Mouse (Mus musculus): ENCODE measurements around the gene Dhrs2. TPM values are rescaled to one million over a fixed set of nuclear protein-coding genes. Genes with fewer than 3 reads are reported as not detected.

Dhrs2 gene
- not detected in 2 replicates for polyA plus RNA-seq (2016; fragmentation: Nextera tagmentation; extraction: Ambion mirVana)

- no peaks in the 10 kb centered on the region for H3K4me1 ChIP-seq (replicated peaks)
- H3K9me3 ChIP-seq (replicated peaks) = no peaks in the 10 kb centered on the region
- H3K36me3 ChIP-seq = no peaks in the 10 kb centered on the region
- no peak for ATAC-seq (ENCODE audit: insufficient number of reproducible peaks, low FRiP score)
- H3K4me3 ChIP-seq = no peak within 1 kb of the TSS
- peaks cover 5% of the 10 kb centered on the region for H3K27me3 ChIP-seq (replicated peaks)
- no peak within 1 kb of the TSS for H3K27ac ChIP-seq (ENCODE audit: poor library complexity, severe bottlenecking)
- no peak within 1 kb of the TSS for H3K9ac ChIP-seq
- no peak within 1 kb of the TSS for H3K4me2 ChIP-seq
- WGBS = 72% methylated on average over 9 of the region's 9 CpGs
Measured at GRCm38 (mm10) chr14:55221707-55222106, at the start of gene Dhrs2. Gene Dhrs2, plus strand, starts transcription at chr14:55222007.

GRCm38 (mm10) chr14:55174164-55174563, 47.6 kb upstream of the Dhrs2 start:
- ATAC-seq (ENCODE audit: insufficient number of reproducible peaks, low FRiP score) = no peak
- 56% methylated on average over 6 of the region's 6 CpGs for WGBS

GRCm38 (mm10) chr14:55177274-55177673, 44.5 kb upstream of the Dhrs2 start:
- Histone ChIP-seq H3K9ac (no peak overlapping the region), H3K4me1 (replicated peaks) (peaks cover 7% of the 10 kb centered on the region), H3K27me3 (replicated peaks) (peaks cover 12% of the 10 kb centered on the region; the same call in 1 of the 2 replicates), H3K27ac (ENCODE audit: poor library complexity, severe bottlenecking) (no peak overlapping the region), H3K4me2 (no peak overlapping the region), H3K9me3 (replicated peaks) (no peaks in the 10 kb centered on the region), H3K4me3 (no peak overlapping the region), H3K36me3 (no peaks in the 10 kb centered on the region)
- ATAC-seq (ENCODE audit: insufficient number of reproducible peaks, low FRiP score) = no peak
- 37% methylated on average over 5 of the region's 5 CpGs for WGBS

More at GRCm38 (mm10) chr14:55174164-55174563, 47.6 kb upstream of the Dhrs2 start:
- Histone ChIP-seq H3K4me2 (no peak overlapping the region), H3K9me3 (replicated peaks) (no peaks in the 10 kb centered on the region), H3K4me1 (replicated peaks) (no peaks in the 10 kb centered on the region; the same call in 1 of the 2 replicates), H3K4me3 (no peak overlapping the region), H3K27me3 (replicated peaks) (peaks cover 9% of the 10 kb centered on the region), H3K27ac (ENCODE audit: poor library complexity, severe bottlenecking) (no peak overlapping the region), H3K9ac (no peak overlapping the region), H3K36me3 (no peaks in the 10 kb centered on the region)

- ATAC-seq (ENCODE audit: insufficient number of reproducible peaks, low FRiP score) = no peak
- WGBS = 30% methylated on average over 3 of the region's 3 CpGs
- peaks cover 7% of the 10 kb centered on the region for H3K4me1 ChIP-seq (replicated peaks)
- H3K9ac ChIP-seq = no peak overlapping the region
- H3K4me3 ChIP-seq = no peak overlapping the region
- H3K4me2 ChIP-seq = no peak overlapping the region
- H3K36me3 ChIP-seq = no peaks in the 10 kb centered on the region
- H3K9me3 ChIP-seq (replicated peaks) = peaks cover 3% of the 10 kb centered on the region; the same call in 1 of the 2 replicates
- no peak overlapping the region for H3K27ac ChIP-seq (ENCODE audit: poor library complexity, severe bottlenecking)
- H3K27me3 ChIP-seq (replicated peaks) = peaks cover 12% of the 10 kb centered on the region; the same call in 1 of the 2 replicates
Measured at GRCm38 (mm10) chr14:55180951-55181350, 40.9 kb upstream of the Dhrs2 start.

- H3K27ac ChIP-seq (ENCODE audit: poor library complexity, severe bottlenecking) = no peak overlapping the region
- ATAC-seq (ENCODE audit: insufficient number of reproducible peaks, low FRiP score) = no peak
- 94% methylated on average over 3 of the region's 3 CpGs for WGBS
- H3K9ac ChIP-seq = no peak overlapping the region
- H3K27me3 ChIP-seq (replicated peaks) = peaks cover 20% of the 10 kb centered on the region; the same call in 1 of the 2 replicates
- no peaks in the 10 kb centered on the region for H3K36me3 ChIP-seq
- H3K4me2 ChIP-seq = no peak overlapping the region
- no peak overlapping the region for H3K4me3 ChIP-seq
- peaks cover 6% of the 10 kb centered on the region; the same call in 1 of the 2 replicates for H3K9me3 ChIP-seq (replicated peaks)
- peaks cover 7% of the 10 kb centered on the region for H3K4me1 ChIP-seq (replicated peaks)
Measured at GRCm38 (mm10) chr14:55183231-55183630, 38.6 kb upstream of the Dhrs2 start.

- H3K4me3 ChIP-seq = no peak overlapping the region
Measured at GRCm38 (mm10) chr14:55184640-55185145, 37.1 kb upstream of the Dhrs2 start.

GRCm38 (mm10) chr14:55188491-55188890, 33.3 kb upstream of the Dhrs2 start:
- Histone ChIP-seq H3K4me2 (no peak overlapping the region), H3K27me3 (replicated peaks) (peaks cover 27% of the 10 kb centered on the region), H3K27ac (ENCODE audit: poor library complexity, severe bottlenecking) (no peak overlapping the region), H3K9me3 (replicated peaks) (peaks cover 13% of the 10 kb centered on the region; the same call in 1 of the 2 replicates), H3K36me3 (no peaks in the 10 kb centered on the region), H3K4me1 (replicated peaks) (no peaks in the 10 kb centered on the region), H3K9ac (no peak overlapping the region), H3K4me3 (no peak overlapping the region)
- ATAC-seq (ENCODE audit: insufficient number of reproducible peaks, low FRiP score) = no peak
- WGBS = 34% methylated on average over 4 of the region's 4 CpGs

More at GRCm38 (mm10) chr14:55184640-55185145, 37.1 kb upstream of the Dhrs2 start:
- Histone ChIP-seq H3K27ac (ENCODE audit: poor library complexity, severe bottlenecking) (no peak overlapping the region), H3K4me1 (replicated peaks) (peaks cover 7% of the 10 kb centered on the region), H3K9me3 (replicated peaks) (peaks cover 6% of the 10 kb centered on the region; the same call in 1 of the 2 replicates), H3K4me2 (no peak overlapping the region), H3K27me3 (replicated peaks) (peaks cover 23% of the 10 kb centered on the region; the same call in 1 of the 2 replicates), H3K36me3 (no peaks in the 10 kb centered on the region), H3K9ac (no peak overlapping the region)
- 78% methylated on average over 3 of the region's 3 CpGs for WGBS
- ATAC-seq (ENCODE audit: insufficient number of reproducible peaks, low FRiP score) = no peak

- 41% methylated on average over 9 of the region's 9 CpGs for WGBS
- no peak for ATAC-seq (ENCODE audit: insufficient number of reproducible peaks, low FRiP score)
Measured at GRCm38 (mm10) chr14:55189351-55189769, 32.4 kb upstream of the Dhrs2 start.

GRCm38 (mm10) chr14:55193354-55193753, 28.5 kb upstream of the Dhrs2 start:
- Histone ChIP-seq H3K9ac (no peak overlapping the region), H3K27me3 (replicated peaks) (peaks cover 31% of the 10 kb centered on the region), H3K4me2 (no peak overlapping the region), H3K4me3 (no peak overlapping the region), H3K36me3 (no peaks in the 10 kb centered on the region), H3K4me1 (replicated peaks) (peaks cover 20% of the 10 kb centered on the region), H3K9me3 (replicated peaks) (0 out of 2 replicates have a peak, but pooled peaks cover 7% of the 10 kb centered on the region), H3K27ac (ENCODE audit: poor library complexity, severe bottlenecking) (no peak overlapping the region)
- no peak for ATAC-seq (ENCODE audit: insufficient number of reproducible peaks, low FRiP score)
- WGBS = 79% methylated on average over 8 of the region's 8 CpGs

More at GRCm38 (mm10) chr14:55189351-55189769, 32.4 kb upstream of the Dhrs2 start:
- no peak overlapping the region for H3K4me3 ChIP-seq
- no peak overlapping the region for H3K4me2 ChIP-seq
- H3K27me3 ChIP-seq (replicated peaks) = peaks cover 34% of the 10 kb centered on the region
- 0 out of 2 replicates have a peak, but pooled peaks cover 2% of the 10 kb centered on the region for H3K4me1 ChIP-seq (replicated peaks)
- H3K36me3 ChIP-seq = no peaks in the 10 kb centered on the region
- H3K9ac ChIP-seq = no peak overlapping the region
- H3K27ac ChIP-seq (ENCODE audit: poor library complexity, severe bottlenecking) = no peak overlapping the region
- peaks cover 12% of the 10 kb centered on the region; the same call in 1 of the 2 replicates for H3K9me3 ChIP-seq (replicated peaks)

GRCm38 (mm10) chr14:55193876-55194635, 27.8 kb upstream of the Dhrs2 start:
- H3K9me3 ChIP-seq (replicated peaks) = 0 out of 2 replicates have a peak, but pooled peaks cover 7% of the 10 kb centered on the region
- no peak for ATAC-seq (ENCODE audit: insufficient number of reproducible peaks, low FRiP score)
- no peak overlapping the region for H3K4me3 ChIP-seq
- H3K27ac ChIP-seq (ENCODE audit: poor library complexity, severe bottlenecking) = no peak overlapping the region
- H3K4me1 ChIP-seq (replicated peaks) = peaks cover 27% of the 10 kb centered on the region
- no peak overlapping the region for H3K9ac ChIP-seq
- H3K27me3 ChIP-seq (replicated peaks) = peaks cover 26% of the 10 kb centered on the region
- WGBS = 73% methylated on average over 14 of the region's 14 CpGs
- no peak overlapping the region for H3K4me2 ChIP-seq
- no peaks in the 10 kb centered on the region for H3K36me3 ChIP-seq

- H3K36me3 ChIP-seq = no peaks in the 10 kb centered on the region
- H3K4me1 ChIP-seq (replicated peaks) = peaks cover 27% of the 10 kb centered on the region
- H3K27me3 ChIP-seq (replicated peaks) = peaks cover 21% of the 10 kb centered on the region
- 0 out of 2 replicates have a peak, but pooled peaks cover 7% of the 10 kb centered on the region for H3K9me3 ChIP-seq (replicated peaks)
- no peak overlapping the region for H3K4me2 ChIP-seq
- no peak overlapping the region for H3K27ac ChIP-seq (ENCODE audit: poor library complexity, severe bottlenecking)
- H3K4me3 ChIP-seq = no peak overlapping the region
- 53% methylated on average over 6 of the region's 6 CpGs for WGBS
- H3K9ac ChIP-seq = no peak overlapping the region
- no peak for ATAC-seq (ENCODE audit: insufficient number of reproducible peaks, low FRiP score)
Measured at GRCm38 (mm10) chr14:55194786-55195185, 27.0 kb upstream of the Dhrs2 start.

All from heart, embryonic 12.5 days (tissue).